Mouse (Mus musculus): ENCODE data around the gene Nxnl2. TPM values are rescaled to one million over a fixed set of nuclear protein-coding genes. Genes with fewer than 3 reads are reported as not detected.

The Nxnl2 gene
- total and polyA plus RNA-seq, 3 experiments = not detected

DNA sequence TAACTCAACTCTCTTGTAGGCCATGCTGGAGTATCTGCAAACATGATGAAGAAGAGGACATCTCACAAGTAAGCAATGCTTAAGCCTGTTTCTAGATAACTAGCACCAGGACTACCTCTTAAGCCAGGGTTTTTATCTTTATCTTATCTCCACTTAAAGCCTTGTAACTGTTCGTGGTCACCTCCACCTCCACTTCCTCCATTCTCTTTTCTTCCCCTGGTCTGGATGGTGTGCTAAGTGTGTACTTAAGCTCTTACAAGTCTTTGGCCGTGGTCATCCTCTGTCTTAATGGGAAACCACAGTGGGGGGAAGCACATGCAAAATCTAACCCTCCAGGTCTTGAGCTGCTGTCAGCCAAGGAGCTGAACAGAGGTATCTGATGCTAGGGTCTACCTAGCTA is 42.9 kb upstream of the Nxnl2 start:
- Histone ChIP-seq H3K9me3 (replicated peaks; ENCODE audit: insufficient read depth, low read length) (no peaks in the 10 kb centered on the region), H3K36me3 (ENCODE audit: control insufficient read depth in 1 of 2, insufficient read depth in 2 of 2, low read length in 2 of 2) (peaks cover 9 to 54% of the 10 kb centered on the region in 2 experiments), H3K4me1 (ENCODE audit: control insufficient read depth in 1 of 2, insufficient read depth in 2 of 2, low read length in 2 of 2) (peaks cover 29 to 44% of the 10 kb centered on the region in 2 experiments), H3K27ac (ENCODE audit: control insufficient read depth, low read depth, low read length) (peak overlapping the region; percentile 62), H3K4me3 (ENCODE audit: control insufficient read depth in 1 of 2, insufficient read depth in 1 of 2, low read depth in 2 of 2, low read length in 2 of 2) (no peak overlapping the region), H3K27me3 (ENCODE audit: control insufficient read depth in 1 of 2, insufficient read depth in 2 of 2, low read length in 2 of 2) (no peaks in the 10 kb centered on the region), H3K79me2 (ENCODE audit: control insufficient read depth, insufficient read depth, low read length, poor library complexity) (peaks cover 24% of the 10 kb centered on the region), H3K9ac (ENCODE audit: control insufficient read depth, low read depth, low read length, poor library complexity, severe bottlenecking) (no peak overlapping the region)
- 0 out of 2 replicates have a peak, but pooled peaks have one; percentile 24 for TF ChIP-seq MYC (IDR thresholded peaks at IDR 0.05; ENCODE audit: low read depth, low read length)
- no peak for TF ChIP-seq USF1 (IDR thresholded peaks at IDR 0.05; ENCODE audit: low read depth, low read length)
- TF ChIP-seq BHLHE40 (IDR thresholded peaks at IDR 0.05; ENCODE audit: borderline replicate concordance, low read depth, low read length) = 0 out of 2 replicates have a peak, but pooled peaks have one; percentile 8
- TF ChIP-seq EP300 (IDR thresholded peaks at IDR 0.05; ENCODE audit: low read depth in 1 of 2, low read length in 2 of 2) = peak; percentile 92 to 93
- peak; percentile 69 for TF ChIP-seq RCOR1 (IDR thresholded peaks at IDR 0.05; ENCODE audit: low read depth, low read length)
- TF ChIP-seq TAL1 (IDR thresholded peaks at IDR 0.05; ENCODE audit: low read length) = peak; percentile 35
- TF ChIP-seq TCF12 (IDR thresholded peaks at IDR 0.05; ENCODE audit: low read depth, low read length) = peak; percentile 78
- no peak for TF ChIP-seq SIN3A (IDR thresholded peaks at IDR 0.05; ENCODE audit: low read length)
- TF ChIP-seq GATA1 (IDR thresholded peaks at IDR 0.05; ENCODE audit: low read depth, low read length) = peak; percentile 91
- no peak for TF ChIP-seq NRF1 (IDR thresholded peaks at IDR 0.05; ENCODE audit: insufficient read depth, low read depth, low read length, poor library complexity, severe bottlenecking)
- 0 out of 2 replicates have a peak, but pooled peaks have one; percentile 35 for TF ChIP-seq TBP (IDR thresholded peaks at IDR 0.05; ENCODE audit: low read depth, low read length)
- DNase-seq (ENCODE audit: low read depth, low spot score) = peak; percentile 56

DNA sequence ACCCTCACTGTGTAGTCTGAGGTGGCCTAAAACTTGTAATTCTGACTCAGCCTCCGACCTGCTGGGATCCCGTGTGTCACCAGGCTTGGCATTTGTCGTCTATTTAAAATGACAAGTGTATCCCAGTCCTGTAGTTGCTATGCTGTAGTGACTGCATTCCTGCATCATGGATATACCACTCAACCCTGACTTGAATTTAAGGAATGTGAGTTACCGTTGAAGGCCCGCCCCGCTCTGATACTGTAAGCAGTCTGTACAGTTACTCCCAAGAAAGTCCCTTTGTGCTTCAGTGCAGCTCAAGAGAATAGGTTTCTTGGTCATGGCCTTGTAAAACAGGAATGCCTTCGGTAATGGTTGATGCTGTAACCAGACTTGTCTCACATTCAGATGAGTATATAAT is 42.4 kb upstream of the Nxnl2 start:
- no peak overlapping the region for H3K9ac ChIP-seq (ENCODE audit: control insufficient read depth, low read depth, low read length, poor library complexity, severe bottlenecking)
- H3K4me3 ChIP-seq (ENCODE audit: control insufficient read depth in 1 of 2, insufficient read depth in 1 of 2, low read depth in 2 of 2, low read length in 2 of 2) = no peak overlapping the region
- 0 out of 2 replicates have a peak overlapping the region, but pooled peaks have one; percentile 62 for H3K27ac ChIP-seq (ENCODE audit: control insufficient read depth, low read depth, low read length)
- H3K27me3 ChIP-seq (ENCODE audit: control insufficient read depth in 1 of 2, insufficient read depth in 2 of 2, low read length in 2 of 2) = no peaks in the 10 kb centered on the region
- peaks cover 20% of the 10 kb centered on the region for H3K79me2 ChIP-seq (ENCODE audit: control insufficient read depth, insufficient read depth, low read length, poor library complexity)
- H3K9me3 ChIP-seq (replicated peaks; ENCODE audit: insufficient read depth, low read length) = no peaks in the 10 kb centered on the region
- peaks cover 9 to 54% of the 10 kb centered on the region in 2 experiments for H3K36me3 ChIP-seq (ENCODE audit: control insufficient read depth in 1 of 2, insufficient read depth in 2 of 2, low read length in 2 of 2)
- TF ChIP-seq KAT2A (conservative IDR thresholded peaks at IDR 0.05; ENCODE audit: low read depth, low read length) = no peak
- no peak for TF ChIP-seq JUND (IDR thresholded peaks at IDR 0.05; ENCODE audit: low read depth, low read length)
- no peak for TF ChIP-seq ZNF384 (IDR thresholded peaks at IDR 0.05; ENCODE audit: low read depth, low read length)
- TF ChIP-seq MYC (IDR thresholded peaks at IDR 0.05; ENCODE audit: low read depth, low read length) = no peak
- no peak for DNase-seq (ENCODE audit: low read depth, low spot score)
- peaks cover 29 to 44% of the 10 kb centered on the region in 2 experiments for H3K4me1 ChIP-seq (ENCODE audit: control insufficient read depth in 1 of 2, insufficient read depth in 2 of 2, low read length in 2 of 2)

- Histone ChIP-seq H3K4me1 (ENCODE audit: control insufficient read depth in 1 of 2, insufficient read depth in 2 of 2, low read length in 2 of 2) (peaks cover 29 to 40% of the 10 kb centered on the region in 2 experiments), H3K9ac (ENCODE audit: control insufficient read depth, low read depth, low read length, poor library complexity, severe bottlenecking) (no peak overlapping the region), H3K4me3 (ENCODE audit: control insufficient read depth in 1 of 2, insufficient read depth in 1 of 2, low read depth in 2 of 2, low read length in 2 of 2) (no peak overlapping the region), H3K27me3 (ENCODE audit: control insufficient read depth in 1 of 2, insufficient read depth in 2 of 2, low read length in 2 of 2) (no peaks in the 10 kb centered on the region), H3K36me3 (ENCODE audit: control insufficient read depth in 1 of 2, insufficient read depth in 2 of 2, low read length in 2 of 2) (peaks cover 9 to 48% of the 10 kb centered on the region in 2 experiments), H3K79me2 (ENCODE audit: control insufficient read depth, insufficient read depth, low read length, poor library complexity) (peaks cover 15% of the 10 kb centered on the region), H3K9me3 (replicated peaks; ENCODE audit: insufficient read depth, low read length) (no peaks in the 10 kb centered on the region), H3K27ac (ENCODE audit: control insufficient read depth, low read depth, low read length) (peak overlapping the region; percentile 25; the same call in 1 of the 2 replicates)
- peak; percentile 37 for DNase-seq (ENCODE audit: low read depth, low spot score)
- TF ChIP-seq ELF1 (IDR thresholded peaks at IDR 0.05; ENCODE audit: low read depth, low read length) (0 out of 2 replicates have a peak, but pooled peaks have one; percentile 9), NELFE (IDR thresholded peaks at IDR 0.05; ENCODE audit: low read depth, low read length) (no peak), ETS1 (IDR thresholded peaks at IDR 0.05; ENCODE audit: low read depth, low read length) (peak; percentile 65), BHLHE40 (IDR thresholded peaks at IDR 0.05; ENCODE audit: borderline replicate concordance, low read depth, low read length) (no peak), CHD2 (IDR thresholded peaks at IDR 0.05; ENCODE audit: low read length) (no peak), ZNF384 (IDR thresholded peaks at IDR 0.05; ENCODE audit: low read depth, low read length) (no peak), EP300 (IDR thresholded peaks at IDR 0.05; ENCODE audit: low read depth in 1 of 2, low read length in 2 of 2) (peak; percentile 16 to 35; a peak in 2 of 4 replicates), POLR2AphosphoS5 (IDR thresholded peaks at IDR 0.05; ENCODE audit: borderline replicate concordance, low read depth, low read length) (no peak), RCOR1 (IDR thresholded peaks at IDR 0.05; ENCODE audit: low read depth, low read length) (0 out of 2 replicates have a peak, but pooled peaks have one; percentile 11)
These were observed 39.6 kb upstream of the Nxnl2 start for GRCm38 (mm10) chr13:51131179-51131578.

Measured in MEL (cell line).